Mouse (Mus musculus) forebrain, embryonic 10.5 days (tissue): ENCODE measurements around the gene Mptx2. TPM values are rescaled to one million over a fixed set of nuclear protein-coding genes. Genes with fewer than 3 reads are reported as not detected.
"Not testable (repeated sequence)": the region's sequence is repeated elsewhere in the genome, so short reads cannot be mapped to it uniquely, and the experiment has no call there.

Source experiments
- DNase-seq: peaks from one replicate; pipeline ENCODE4 v3.0.0-alpha.2; 2017; ENCODE audit warnings: low spot score; ENCODE audit errors: extremely low spot score
- H3K27ac ChIP-seq: fragments of 300-500 bp; sonication (generic); 2 replicates; pipeline ENCODE4 v1.5.1; 2016; ENCODE audit warnings: mild to moderate bottlenecking
- H3K27me3 ChIP-seq: fragments of 300-500 bp; sonication (generic); 2 replicates; pipeline ENCODE4 v1.6.1; 2016; ENCODE audit warnings: mild to moderate bottlenecking; ENCODE audit not compliant: poor library complexity, severe bottlenecking
- H3K36me3 ChIP-seq: fragments of 300-500 bp; sonication (generic); replicated peaks from 2 replicates; pipeline ENCODE4 v1.6.1; 2016; ENCODE audit warnings: mild to moderate bottlenecking, moderate library complexity
- H3K4me1 ChIP-seq: fragments of 300-500 bp; sonication (generic); 2 replicates; pipeline ENCODE4 v1.6.1; 2016
- H3K4me3 ChIP-seq: fragments of 300-500 bp; sonication (generic); 2 replicates; pipeline ENCODE4 v1.5.1; 2016; ENCODE audit warnings: mild to moderate bottlenecking, moderate library complexity
- H3K9me3 ChIP-seq: fragments of 300-500 bp; sonication (generic); 2 replicates; pipeline ENCODE4 v1.6.1; 2016; ENCODE audit warnings: mild to moderate bottlenecking, moderate library complexity
- WGBS: fragments of 180-500 bp; shearing (Covaris S2); methylation state at CpG from one replicate; pipeline ENCODE4 v1.1.7; 2016; 5-methylcytosine and 5-hydroxymethylcytosine counted together
- polyA plus RNA-seq: library from polyadenylated mRNA; unstranded; fragments of >200 nt; fragmentation: Nextera tagmentation; extraction: Ambion mirVana; gene quantifications from 2 replicates; pipeline ENCODE4 v1.2.1, GENCODE M21; 2016

Mptx2 gene
- not detected in 2 replicates for polyA plus RNA-seq

DNA sequence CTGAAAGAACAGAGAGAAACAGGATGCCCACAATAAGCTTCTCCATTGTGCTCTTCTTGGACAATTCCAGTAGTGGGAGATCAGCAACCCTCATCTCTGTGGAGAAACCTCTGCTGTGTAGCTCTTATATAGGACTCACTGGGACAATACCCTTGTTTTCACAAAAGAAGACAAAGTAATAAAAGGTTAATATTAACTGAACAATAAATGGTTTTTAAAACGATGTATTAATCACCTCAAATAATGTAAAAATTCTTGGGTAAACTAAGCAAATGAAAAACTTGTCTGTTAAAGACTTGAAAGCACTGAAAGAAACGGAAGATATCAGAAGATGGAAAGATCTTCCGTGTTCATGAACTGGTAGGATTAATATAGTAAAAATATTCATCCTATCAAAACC, at the start of gene Mptx2:
TSS of gene Mptx2 (minus strand) at position 101 of the 400 bp plus-strand sequence.
- Histone ChIP-seq H3K9me3 (no peaks in the 10 kb centered on the region), H3K27ac (no peak within 1 kb of the TSS), H3K4me1 (no peaks in the 10 kb centered on the region), H3K36me3 (no peaks in the 10 kb centered on the region), H3K4me3 (no peak within 1 kb of the TSS), H3K27me3 (no peaks in the 10 kb centered on the region)
- 82% methylated on average over 3 of the region's 3 CpGs for WGBS
- no peak for DNase-seq

- Histone ChIP-seq H3K27ac (no peak overlapping the region), H3K4me1 (peaks cover 12% of the 10 kb centered on the region), H3K27me3 (no peaks in the 10 kb centered on the region), H3K9me3 (no peaks in the 10 kb centered on the region), H3K36me3 (no peaks in the 10 kb centered on the region), H3K4me3 (no peak overlapping the region)
- 83% methylated on average over 1 of the region's 1 CpGs for WGBS
- no peak for DNase-seq
Observed at GRCm38 (mm10) chr1:173326552-173326951, 49.0 kb upstream of the Mptx2 start.

- Histone ChIP-seq H3K36me3 (no peaks in the 10 kb centered on the region), H3K27me3 (no peaks in the 10 kb centered on the region), H3K9me3 (no peaks in the 10 kb centered on the region), H3K4me1 (peaks cover 12% of the 10 kb centered on the region), H3K27ac (no peak overlapping the region), H3K4me3 (no peak overlapping the region)
- WGBS = 94% methylated on average over 1 of the region's 1 CpGs
- DNase-seq = no peak
Observed at GRCm38 (mm10) chr1:173325395-173325794, 47.8 kb upstream of the Mptx2 start.

DNA sequence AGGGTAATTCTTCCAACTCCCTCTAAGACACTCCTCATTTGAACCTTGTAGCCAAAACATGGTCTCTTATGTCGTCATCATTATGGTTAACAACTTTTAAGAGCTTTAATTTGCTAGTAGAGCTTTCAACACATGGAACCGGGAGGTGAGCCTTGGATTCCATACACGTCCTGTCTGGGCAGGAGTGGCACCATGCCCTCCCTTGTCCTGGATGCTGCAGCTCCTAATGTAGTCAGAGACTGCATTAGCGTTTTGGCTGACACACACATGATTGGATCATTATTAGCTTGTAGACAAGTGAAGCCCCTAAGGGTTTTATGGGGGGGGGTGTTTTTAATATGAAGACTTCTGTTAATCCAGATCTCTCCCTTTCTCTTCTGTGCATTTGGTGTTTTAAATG, 47.4 kb upstream of the Mptx2 start:
- Histone ChIP-seq H3K4me1 (peaks cover 12% of the 10 kb centered on the region), H3K27me3 (no peaks in the 10 kb centered on the region), H3K4me3 (no peak overlapping the region), H3K36me3 (no peaks in the 10 kb centered on the region), H3K9me3 (no peaks in the 10 kb centered on the region), H3K27ac (no peak overlapping the region)
- WGBS = 78% methylated on average over 4 of the region's 4 CpGs
- no peak for DNase-seq

- no peak for DNase-seq
- H3K9me3 ChIP-seq = no peaks in the 10 kb centered on the region
- peaks cover 7% of the 10 kb centered on the region for H3K4me1 ChIP-seq
- WGBS = 36% methylated on average over 5 of the region's 5 CpGs
- H3K4me3 ChIP-seq = no peak overlapping the region
- H3K27ac ChIP-seq = no peak overlapping the region
- no peaks in the 10 kb centered on the region for H3K27me3 ChIP-seq
- H3K36me3 ChIP-seq = no peaks in the 10 kb centered on the region
Observed at GRCm38 (mm10) chr1:173323839-173324585, 46.4 kb upstream of the Mptx2 start.

- H3K27ac ChIP-seq = no peak overlapping the region
- 77% methylated on average over 6 of the region's 6 CpGs for WGBS
- H3K4me1 ChIP-seq = no peaks in the 10 kb centered on the region
- no peaks in the 10 kb centered on the region for H3K27me3 ChIP-seq
- no peak overlapping the region for H3K4me3 ChIP-seq
- no peak for DNase-seq
- H3K36me3 ChIP-seq = no peaks in the 10 kb centered on the region
- no peaks in the 10 kb centered on the region for H3K9me3 ChIP-seq
Observed at GRCm38 (mm10) chr1:173322249-173322627, 44.7 kb upstream of the Mptx2 start.

DNA sequence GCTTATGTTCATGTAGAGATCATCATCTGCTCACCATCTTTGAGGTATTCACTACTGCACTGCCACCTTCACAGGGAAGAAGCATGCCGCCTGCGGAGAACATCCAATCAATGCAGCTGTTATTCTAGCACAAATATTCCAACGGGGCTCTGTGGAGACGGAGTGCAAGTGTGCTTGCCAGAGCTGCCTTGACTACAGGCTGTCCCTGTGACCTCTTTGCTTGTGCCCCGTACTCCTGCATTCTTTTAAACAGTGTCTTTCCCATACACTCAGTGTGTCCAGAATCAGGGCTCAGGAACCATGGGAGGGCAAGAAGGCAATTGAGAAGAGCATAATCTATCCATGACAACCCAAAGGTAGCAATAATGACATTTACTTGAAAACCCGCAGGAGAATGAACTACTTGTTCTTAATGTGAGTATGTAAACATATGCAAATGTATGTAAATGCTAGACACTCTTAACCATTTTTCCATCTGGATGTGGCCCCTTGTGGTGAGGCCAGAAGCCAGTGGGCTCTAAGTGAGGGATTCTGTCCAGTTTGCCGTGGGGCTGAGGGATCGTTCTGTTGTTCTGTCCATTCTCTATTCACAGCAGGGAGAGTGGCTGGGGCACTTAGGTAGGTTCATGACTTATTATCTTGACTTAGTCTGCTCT, 44.1 kb upstream of the Mptx2 start:
- Histone ChIP-seq H3K36me3 (no peaks in the 10 kb centered on the region), H3K4me1 (no peaks in the 10 kb centered on the region), H3K9me3 (no peaks in the 10 kb centered on the region), H3K27ac (no peak overlapping the region), H3K27me3 (no peaks in the 10 kb centered on the region), H3K4me3 (no peak overlapping the region)
- WGBS = 80% methylated on average over 8 of the region's 8 CpGs
- DNase-seq = no peak

- DNase-seq = no peak
- Histone ChIP-seq H3K4me1 (no peaks in the 10 kb centered on the region), H3K36me3 (no peaks in the 10 kb centered on the region), H3K9me3 (no peaks in the 10 kb centered on the region), H3K27me3 (no peaks in the 10 kb centered on the region), H3K27ac (no peak overlapping the region), H3K4me3 (no peak overlapping the region)
- 90% methylated on average over 2 of the region's 2 CpGs for WGBS
Observed at GRCm38 (mm10) chr1:173317925-173318477, 40.4 kb upstream of the Mptx2 start.

- Histone ChIP-seq H3K27me3 (no peaks in the 10 kb centered on the region), H3K9me3 (no peaks in the 10 kb centered on the region), H3K36me3 (no peaks in the 10 kb centered on the region), H3K27ac (no peak overlapping the region), H3K4me1 (no peaks in the 10 kb centered on the region), H3K4me3 (no peak overlapping the region)
- WGBS = 94% methylated on average over 3 of the region's 3 CpGs
- DNase-seq = no peak
Observed at GRCm38 (mm10) chr1:173315725-173316124, 38.1 kb upstream of the Mptx2 start.

- not testable (repeated sequence) for DNase-seq, H3K4me1 ChIP-seq, H3K27ac ChIP-seq, H3K4me3 ChIP-seq, H3K9me3 ChIP-seq, H3K36me3 ChIP-seq, H3K27me3 ChIP-seq
- 87% methylated on average over 7 of the region's 7 CpGs for WGBS
Observed at GRCm38 (mm10) chr1:173313535-173314050, 36.0 kb upstream of the Mptx2 start.

- H3K27me3 ChIP-seq, H3K4me3 ChIP-seq, H3K36me3 ChIP-seq, H3K9me3 ChIP-seq, DNase-seq, H3K4me1 ChIP-seq, H3K27ac ChIP-seq: not testable (repeated sequence)
- 67% methylated on average over 3 of the region's 3 CpGs for WGBS
Observed at GRCm38 (mm10) chr1:173302795-173303194, 25.2 kb upstream of the Mptx2 start.

DNA sequence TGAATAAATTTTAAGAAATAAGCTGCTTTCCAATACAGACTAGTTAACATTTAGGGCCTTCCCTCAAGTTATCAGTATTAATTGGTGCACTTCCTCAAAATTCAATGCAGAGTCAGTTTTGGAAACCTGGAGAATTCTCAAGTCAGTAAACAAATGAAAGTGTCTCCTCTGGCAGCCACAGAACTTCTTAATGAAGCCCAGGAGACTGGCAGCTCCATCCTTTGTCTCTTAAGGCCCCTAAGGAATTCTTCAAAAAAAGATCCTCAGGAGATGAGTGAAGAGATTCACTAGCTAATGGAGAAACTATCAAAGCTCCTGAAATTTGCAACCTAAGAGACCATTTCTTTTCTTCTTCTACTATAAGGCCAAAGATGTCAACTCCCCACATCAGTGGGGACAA, 11.9 kb downstream of the Mptx2 start, which contains the start of gene Olfr418:
TSS of gene Olfr418 (plus strand) at position 301 of the 400 bp plus-strand sequence.
- Histone ChIP-seq H3K4me1 (no peaks in the 10 kb centered on the region), H3K36me3 (no peaks in the 10 kb centered on the region), H3K27ac (no peak within 1 kb of the TSS), H3K4me3 (no peak within 1 kb of the TSS), H3K9me3 (no peaks in the 10 kb centered on the region), H3K27me3 (no peaks in the 10 kb centered on the region)
- DNase-seq = no peak

- Histone ChIP-seq H3K27ac (no peak overlapping the region), H3K9me3 (no peaks in the 10 kb centered on the region), H3K4me3 (no peak overlapping the region), H3K36me3 (no peaks in the 10 kb centered on the region), H3K4me1 (no peaks in the 10 kb centered on the region), H3K27me3 (no peaks in the 10 kb centered on the region)
- no peak for DNase-seq
- WGBS = 96% methylated on average over 3 of the region's 3 CpGs
Observed at GRCm38 (mm10) chr1:173249888-173250287, 27.7 kb downstream of the Mptx2 start.
